Mouse (Mus musculus) kidney, embryonic 15.5 days (tissue): ENCODE results near the gene Gm10401. TPM values are rescaled to one million over a fixed set of nuclear protein-coding genes. Genes with fewer than 3 reads are reported as not detected.
"Not testable (repeated sequence)": the region's sequence is repeated elsewhere in the genome, so short reads cannot be mapped to it uniquely, and the experiment has no call there.

Source experiments
- ATAC-seq: fragments of 200-750 bp; cut with Nextera tagmentation; replicated peaks from 2 replicates; pipeline ENCODE4 v1.8.0; 2017; ENCODE audit warnings: moderate TSS enrichment; ENCODE audit not compliant: low FRiP score
- H3K27ac ChIP-seq: fragments of 300-500 bp; sonication (generic); 2 replicates; pipeline ENCODE4 v1.5.1; 2015; ENCODE audit warnings: mild to moderate bottlenecking, inconsistent platforms
- H3K27me3 ChIP-seq: fragments of 300-500 bp; sonication (generic); 2 replicates; pipeline ENCODE4 v1.6.1; 2015; ENCODE audit warnings: inconsistent platforms
- H3K36me3 ChIP-seq: fragments of 300-500 bp; sonication (generic); 2 replicates; pipeline ENCODE4 v1.6.1; 2015; ENCODE audit warnings: inconsistent platforms
- H3K4me1 ChIP-seq: fragments of 300-500 bp; sonication (generic); 2 replicates; pipeline ENCODE4 v1.6.1; 2015; ENCODE audit warnings: inconsistent platforms
- H3K4me2 ChIP-seq: fragments of 300-500 bp; sonication (generic); 2 replicates; pipeline ENCODE4 v1.6.1; 2015; ENCODE audit warnings: moderate library complexity, mild to moderate bottlenecking, inconsistent platforms
- H3K4me3 ChIP-seq: fragments of 300-500 bp; sonication (generic); replicated peaks from 2 replicates; pipeline ENCODE4 v1.5.1; 2015; ENCODE audit warnings: mild to moderate bottlenecking, inconsistent platforms
- H3K9ac ChIP-seq: fragments of 300-500 bp; sonication (generic); 2 replicates; pipeline ENCODE4 v1.6.1; 2015; ENCODE audit warnings: mild to moderate bottlenecking, inconsistent platforms
- H3K9me3 ChIP-seq: fragments of 300-500 bp; sonication (generic); replicated peaks from 2 replicates; pipeline ENCODE4 v1.6.1; 2016; ENCODE audit warnings: inconsistent platforms
- WGBS: fragments of 180-500 bp; shearing (Covaris S2); methylation state at CpG from one replicate; pipeline ENCODE4 v1.1.7; 2015; ENCODE audit warnings: mixed read lengths; 5-methylcytosine and 5-hydroxymethylcytosine counted together
- polyA plus RNA-seq: library from polyadenylated mRNA; unstranded; fragments of >200 nt; fragmentation: Nextera tagmentation; extraction: Ambion mirVana; gene quantifications from 2 replicates; pipeline ENCODE4 v1.2.1, GENCODE M21; 2015

Gene Gm10401
- polyA plus RNA-seq, 1 experiment from 2014 or later = 34.2 TPM

DNA sequence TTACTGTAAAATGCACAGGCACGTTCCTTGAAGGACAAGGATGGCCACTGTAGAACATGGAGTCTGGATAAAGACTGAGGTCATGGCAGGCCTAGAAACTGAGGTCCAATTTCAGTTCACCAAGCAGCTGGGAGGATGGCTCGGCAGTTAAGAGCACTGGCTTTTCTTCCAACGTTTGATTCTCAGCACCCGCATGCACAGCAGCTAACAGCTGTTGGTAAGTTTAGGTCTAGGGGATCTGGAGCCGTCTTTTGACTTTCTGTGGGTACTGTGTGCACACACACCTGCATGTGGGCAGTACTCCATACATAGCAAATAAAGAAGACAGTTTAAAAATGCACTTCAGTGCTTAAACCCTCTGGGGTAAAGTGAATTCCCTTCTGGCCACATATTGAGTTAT is 16.5 kb downstream of the Gm10401 start:
- no peak for ATAC-seq
- H3K9ac ChIP-seq = no peak overlapping the region
- WGBS = 79% methylated on average over 5 of the region's 5 CpGs
- H3K36me3 ChIP-seq = peaks cover 71% of the 10 kb centered on the region
- no peaks in the 10 kb centered on the region for H3K9me3 ChIP-seq
- H3K4me1 ChIP-seq = 0 out of 2 replicates have a peak, but pooled peaks cover 2% of the 10 kb centered on the region
- H3K27ac ChIP-seq = peak overlapping the region; percentile 56; the same call in 1 of the 2 replicates
- no peak overlapping the region for H3K4me3 ChIP-seq
- no peak overlapping the region for H3K4me2 ChIP-seq
- no peaks in the 10 kb centered on the region for H3K27me3 ChIP-seq

GRCm38 (mm10) chr5:115076144-115076901 is 21.8 kb downstream of the Gm10401 start:
- H3K27me3 ChIP-seq = no peaks in the 10 kb centered on the region
- H3K9ac ChIP-seq = no peak overlapping the region
- no peaks in the 10 kb centered on the region for H3K9me3 ChIP-seq
- H3K36me3 ChIP-seq = peaks cover 41% of the 10 kb centered on the region
- ATAC-seq = no peak; the same call in 1 of the 2 replicates
- no peak overlapping the region for H3K4me3 ChIP-seq
- no peak overlapping the region for H3K27ac ChIP-seq
- H3K4me2 ChIP-seq = no peak overlapping the region
- H3K4me1 ChIP-seq = peaks cover 33% of the 10 kb centered on the region
- WGBS = 58% methylated on average over 5 of the region's 5 CpGs

DNA sequence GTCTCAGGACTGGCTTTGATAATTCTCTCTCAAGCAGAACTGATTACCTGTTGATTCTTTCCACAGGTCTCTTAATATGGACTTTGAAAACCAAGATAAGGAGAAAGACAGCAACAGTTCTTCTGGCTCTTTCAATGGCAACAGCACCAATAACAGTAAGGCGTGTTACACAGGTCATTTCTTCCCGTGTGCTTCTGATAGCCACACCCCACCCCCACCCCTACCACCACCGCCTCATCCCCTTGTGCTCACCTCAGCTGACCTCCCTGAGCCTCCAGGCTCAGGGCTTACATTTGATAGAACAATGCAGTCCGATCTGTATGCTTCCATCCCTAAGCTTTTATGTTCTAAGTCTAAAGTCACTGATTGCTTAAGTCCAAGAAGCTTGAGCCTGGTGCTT is 23.3 kb downstream of the Gm10401 start:
- 58% methylated on average over 4 of the region's 4 CpGs for WGBS
- Histone ChIP-seq H3K9ac (no peak overlapping the region), H3K27me3 (no peaks in the 10 kb centered on the region), H3K9me3 (no peaks in the 10 kb centered on the region), H3K4me2 (no peak overlapping the region), H3K36me3 (peaks cover 33% of the 10 kb centered on the region; the same call in 1 of the 2 replicates), H3K27ac (no peak overlapping the region), H3K4me3 (no peak overlapping the region), H3K4me1 (peaks cover 46% of the 10 kb centered on the region)
- no peak for ATAC-seq

GRCm38 (mm10) chr5:115073306-115073705 is 24.8 kb downstream of the Gm10401 start:
- H3K36me3 ChIP-seq = peaks cover 29% of the 10 kb centered on the region; the same call in 1 of the 2 replicates
- 0 out of 2 replicates have a peak overlapping the region, but pooled peaks have one; percentile 16 for H3K4me2 ChIP-seq
- 13% methylated on average over 8 of the region's 8 CpGs for WGBS
- peaks cover 49% of the 10 kb centered on the region for H3K4me1 ChIP-seq
- H3K27ac ChIP-seq = peak overlapping the region; percentile 78; the same call in 1 of the 2 replicates
- H3K9ac ChIP-seq, H3K9me3 ChIP-seq, H3K27me3 ChIP-seq, H3K4me3 ChIP-seq, ATAC-seq: not testable (repeated sequence)

DNA sequence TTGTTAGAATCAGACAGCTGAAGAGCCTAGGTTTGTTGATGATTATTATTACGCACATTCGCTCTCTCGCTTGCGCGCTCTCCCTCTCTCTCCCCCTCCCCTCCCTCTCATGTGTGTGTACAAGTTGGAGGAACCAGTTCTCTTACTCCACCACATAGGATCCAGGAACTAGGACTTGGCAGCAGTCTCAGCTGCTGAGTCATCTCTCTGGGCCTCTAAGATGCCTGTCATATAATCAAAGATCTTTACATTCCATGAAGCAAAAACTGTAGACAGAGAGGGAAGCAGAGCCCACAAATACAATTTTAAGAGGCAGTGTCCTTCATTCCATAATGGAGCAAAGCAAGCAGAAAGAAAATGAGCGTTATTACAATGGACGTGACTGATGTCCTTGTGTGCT is 26.0 kb downstream of the Gm10401 start:
- 0 out of 2 replicates have a peak, but pooled peaks have one; percentile 41 for ATAC-seq
- Histone ChIP-seq H3K27ac (peak overlapping the region; percentile 78), H3K27me3 (no peaks in the 10 kb centered on the region), H3K9ac (no peak overlapping the region), H3K4me2 (no peak overlapping the region), H3K4me3 (no peak overlapping the region), H3K36me3 (peaks cover 22% of the 10 kb centered on the region; the same call in 1 of the 2 replicates), H3K4me1 (peaks cover 54% of the 10 kb centered on the region), H3K9me3 (no peaks in the 10 kb centered on the region)
- 74% methylated on average over 7 of the region's 7 CpGs for WGBS

GRCm38 (mm10) chr5:115071096-115071901 is 26.8 kb downstream of the Gm10401 start:
- H3K4me3 ChIP-seq = no peak overlapping the region
- 76% methylated on average over 11 of the region's 11 CpGs for WGBS

GRCm38 (mm10) chr5:115070457-115070856 is 27.6 kb downstream of the Gm10401 start:
- Histone ChIP-seq H3K4me2 (no peak overlapping the region), H3K4me3 (no peak overlapping the region), H3K27ac (no peak overlapping the region), H3K36me3 (peaks cover 11% of the 10 kb centered on the region; the same call in 1 of the 2 replicates), H3K4me1 (peaks cover 54% of the 10 kb centered on the region), H3K27me3 (no peaks in the 10 kb centered on the region), H3K9ac (no peak overlapping the region), H3K9me3 (no peaks in the 10 kb centered on the region)
- ATAC-seq = no peak; the same call in 1 of the 2 replicates
- WGBS = 92% methylated on average over 2 of the region's 2 CpGs

More at GRCm38 (mm10) chr5:115071096-115071901, 26.8 kb downstream of the Gm10401 start:
- H3K4me1 ChIP-seq = peaks cover 54% of the 10 kb centered on the region
- H3K9me3 ChIP-seq = no peaks in the 10 kb centered on the region
- no peak overlapping the region for H3K9ac ChIP-seq
- peak overlapping the region; percentile 78 for H3K27ac ChIP-seq
- H3K36me3 ChIP-seq = peaks cover 18% of the 10 kb centered on the region; the same call in 1 of the 2 replicates
- H3K4me2 ChIP-seq = no peak overlapping the region
- no peaks in the 10 kb centered on the region for H3K27me3 ChIP-seq
- no peak for ATAC-seq

- H3K27ac ChIP-seq = no peak overlapping the region
- no peak overlapping the region for H3K4me3 ChIP-seq
- H3K4me2 ChIP-seq = no peak overlapping the region
- H3K9ac ChIP-seq = no peak overlapping the region
- peaks cover 51% of the 10 kb centered on the region for H3K4me1 ChIP-seq
- no peaks in the 10 kb centered on the region for H3K9me3 ChIP-seq
- H3K27me3 ChIP-seq = no peaks in the 10 kb centered on the region
- no peak for ATAC-seq
- 86% methylated on average over 3 of the region's 3 CpGs for WGBS
- peaks cover 2% of the 10 kb centered on the region; the same call in 1 of the 2 replicates for H3K36me3 ChIP-seq
These were observed 28.5 kb downstream of the Gm10401 start for GRCm38 (mm10) chr5:115069611-115070010.

DNA sequence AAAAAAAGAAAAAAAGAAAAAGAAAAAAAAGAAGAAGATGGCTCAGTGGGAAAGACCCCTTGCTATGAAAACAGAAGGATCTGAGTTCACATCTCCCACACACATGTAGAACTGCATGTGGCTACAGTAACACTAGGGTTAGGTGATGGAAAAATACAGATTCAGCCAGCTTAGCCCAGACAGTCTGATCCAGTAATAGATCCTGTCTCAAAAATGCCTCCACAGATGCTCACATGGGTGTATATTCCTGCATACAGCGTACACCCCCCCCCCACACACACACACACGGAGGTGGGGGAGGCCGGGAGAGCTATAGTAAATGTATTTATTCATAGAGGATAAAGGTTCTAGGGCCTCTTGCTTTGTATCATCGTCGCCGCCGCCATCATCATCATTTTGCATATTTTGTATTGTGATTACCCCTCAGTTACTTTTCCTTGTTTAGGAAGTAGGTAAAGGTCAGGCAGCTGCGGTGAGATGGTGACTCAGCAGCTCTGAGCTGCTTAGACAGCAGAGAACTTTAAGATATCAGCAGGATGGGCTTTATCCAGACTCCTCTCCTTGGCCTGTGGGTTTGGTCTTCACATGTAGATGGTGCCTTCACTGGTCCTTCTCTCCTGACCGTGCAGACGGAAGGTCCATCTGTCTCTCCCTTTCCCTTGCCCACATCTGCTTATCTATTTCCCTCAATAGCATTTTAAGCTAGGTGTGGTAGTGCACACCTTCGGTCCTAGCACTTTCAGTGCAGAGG is 29.2 kb downstream of the Gm10401 start:
- Histone ChIP-seq H3K4me1 (peaks cover 51% of the 10 kb centered on the region), H3K4me2 (no peak overlapping the region), H3K9me3 (no peaks in the 10 kb centered on the region), H3K27ac (no peak overlapping the region), H3K4me3 (no peak overlapping the region), H3K36me3 (peaks cover 6% of the 10 kb centered on the region), H3K27me3 (no peaks in the 10 kb centered on the region), H3K9ac (no peak overlapping the region)
- no peak for ATAC-seq
- WGBS = 92% methylated on average over 11 of the region's 11 CpGs

- Histone ChIP-seq H3K36me3 (peaks cover 27% of the 10 kb centered on the region), H3K4me1 (peaks cover 29% of the 10 kb centered on the region), H3K27me3 (no peaks in the 10 kb centered on the region), H3K4me3 (no peak overlapping the region), H3K27ac (no peak overlapping the region), H3K9me3 (no peaks in the 10 kb centered on the region), H3K4me2 (no peak overlapping the region), H3K9ac (no peak overlapping the region)
- ATAC-seq = no peak
- 78% methylated on average over 4 of the region's 4 CpGs for WGBS
These were observed 31.9 kb downstream of the Gm10401 start for GRCm38 (mm10) chr5:115066245-115066644.

- no peaks in the 10 kb centered on the region for H3K9me3 ChIP-seq
- H3K9ac ChIP-seq = no peak overlapping the region
- H3K4me1 ChIP-seq = peaks cover 14% of the 10 kb centered on the region; the same call in 1 of the 2 replicates
- H3K27ac ChIP-seq = no peak overlapping the region
- H3K4me2 ChIP-seq = no peak overlapping the region
- WGBS = 84% methylated on average over 7 of the region's 7 CpGs
- H3K4me3 ChIP-seq = no peak overlapping the region
- H3K27me3 ChIP-seq = no peaks in the 10 kb centered on the region
- no peak for ATAC-seq
- H3K36me3 ChIP-seq = peaks cover 28% of the 10 kb centered on the region
These were observed 34.7 kb downstream of the Gm10401 start for GRCm38 (mm10) chr5:115063391-115063790.
